Mouse (Mus musculus) liver, embryonic 18 days (tissue): ENCODE data around the gene Entpd5. TPM values are rescaled to one million over a fixed set of nuclear protein-coding genes. Genes with fewer than 3 reads are reported as not detected.

Experiments used
- polyA plus RNA-seq: library from polyadenylated mRNA; depleted of rRNA; stranded (reverse); fragments of >200 nt; gene quantifications from 2 replicates; pipeline ENCODE4 v1.2.3, GENCODE M21; 2012; rRNA removed

The Entpd5 gene
- 8.9 and 10.3 TPM in 2 replicates for polyA plus RNA-seq

DNA sequence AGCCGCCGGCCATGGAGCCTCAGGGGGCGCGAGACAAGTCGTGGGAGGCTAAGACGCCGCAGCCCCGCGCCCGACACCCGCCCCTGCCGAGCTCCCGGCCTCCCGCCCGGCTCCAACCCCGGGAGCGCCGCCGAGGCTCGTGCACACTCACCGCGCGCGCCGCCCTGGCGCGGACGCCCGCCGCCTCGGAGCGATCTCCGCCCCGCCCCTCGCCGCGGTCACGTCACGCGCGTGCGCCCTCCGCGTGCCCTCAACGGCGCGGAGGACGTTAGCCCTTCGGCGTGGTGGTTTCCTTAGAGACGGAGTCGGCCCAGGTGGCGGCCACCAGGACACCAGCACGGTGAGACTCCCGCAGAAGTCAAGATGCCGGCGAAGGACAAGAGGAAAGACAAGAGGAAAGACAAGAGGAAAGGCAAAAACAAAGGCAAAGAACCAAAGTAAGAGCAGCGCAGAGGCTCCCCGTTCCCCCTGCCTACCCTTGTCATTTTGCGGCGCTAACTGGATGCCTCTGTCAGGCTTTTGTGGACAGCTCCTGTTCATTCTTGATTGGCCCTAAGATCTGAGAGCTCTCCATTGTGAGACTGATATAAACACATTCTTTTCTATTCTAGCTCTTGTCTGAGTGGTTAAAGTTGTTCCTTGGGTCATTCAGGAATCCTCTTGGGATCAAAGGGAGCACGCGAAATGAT, at the start of gene Entpd5, which contains the start of gene Bbof1:
Gene Entpd5 (minus strand): TSS at position 211 of the 689 bp plus-strand sequence.
Gene Bbof1 (plus strand): TSS at position 253 of the 689 bp plus-strand sequence.

DNA sequence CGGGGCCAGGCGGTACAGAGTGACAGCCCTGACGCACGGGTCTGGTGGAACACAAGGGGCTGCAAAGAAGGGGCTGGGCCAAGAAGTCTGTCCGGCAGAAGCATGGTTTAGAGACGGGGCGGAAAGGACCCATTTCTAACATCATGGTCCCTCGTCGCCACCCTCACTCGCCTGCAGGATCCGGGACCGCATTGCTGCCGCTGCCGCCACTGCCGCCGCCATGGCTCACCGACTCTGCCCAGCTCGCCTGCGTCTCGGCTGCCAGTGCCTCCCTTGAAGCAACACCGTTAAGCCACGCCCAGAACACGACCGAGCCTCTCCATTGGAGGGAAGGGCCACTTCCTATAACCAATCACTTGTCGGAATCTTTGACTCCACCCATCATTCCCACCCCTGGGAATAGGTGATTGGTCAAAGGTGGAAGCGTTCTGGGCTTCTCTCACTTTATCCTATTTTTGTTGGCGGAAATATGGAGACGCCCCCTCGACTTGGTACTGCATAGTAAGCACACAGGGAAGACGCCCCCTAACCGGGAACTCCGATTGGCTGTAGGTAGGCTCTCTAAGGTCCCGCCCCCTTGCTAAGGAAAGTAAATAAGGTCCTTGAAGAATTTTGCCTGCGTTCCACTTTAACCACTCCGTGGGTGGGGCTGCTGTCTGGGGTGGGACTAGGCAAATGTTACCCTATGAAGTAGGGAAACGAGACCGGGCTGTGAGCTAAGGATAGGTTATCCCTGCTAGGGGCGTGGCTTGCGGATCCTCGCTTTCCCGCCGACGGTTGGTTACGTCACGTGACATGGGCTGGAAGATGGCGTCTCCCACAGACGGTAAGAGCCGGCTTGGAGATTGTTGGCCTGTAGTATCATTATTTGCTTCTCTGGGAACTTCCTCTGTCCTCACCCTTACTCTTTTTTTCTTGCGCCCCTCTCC, 42.2 kb upstream of the Entpd5 start, which contains the start of the genes Aldh6a1 and Lin52:
Gene Aldh6a1 (minus strand): TSS at position 287 of the 929 bp plus-strand sequence.
Gene Lin52 (plus strand): TSS at position 705 of the 929 bp plus-strand sequence.

DNA sequence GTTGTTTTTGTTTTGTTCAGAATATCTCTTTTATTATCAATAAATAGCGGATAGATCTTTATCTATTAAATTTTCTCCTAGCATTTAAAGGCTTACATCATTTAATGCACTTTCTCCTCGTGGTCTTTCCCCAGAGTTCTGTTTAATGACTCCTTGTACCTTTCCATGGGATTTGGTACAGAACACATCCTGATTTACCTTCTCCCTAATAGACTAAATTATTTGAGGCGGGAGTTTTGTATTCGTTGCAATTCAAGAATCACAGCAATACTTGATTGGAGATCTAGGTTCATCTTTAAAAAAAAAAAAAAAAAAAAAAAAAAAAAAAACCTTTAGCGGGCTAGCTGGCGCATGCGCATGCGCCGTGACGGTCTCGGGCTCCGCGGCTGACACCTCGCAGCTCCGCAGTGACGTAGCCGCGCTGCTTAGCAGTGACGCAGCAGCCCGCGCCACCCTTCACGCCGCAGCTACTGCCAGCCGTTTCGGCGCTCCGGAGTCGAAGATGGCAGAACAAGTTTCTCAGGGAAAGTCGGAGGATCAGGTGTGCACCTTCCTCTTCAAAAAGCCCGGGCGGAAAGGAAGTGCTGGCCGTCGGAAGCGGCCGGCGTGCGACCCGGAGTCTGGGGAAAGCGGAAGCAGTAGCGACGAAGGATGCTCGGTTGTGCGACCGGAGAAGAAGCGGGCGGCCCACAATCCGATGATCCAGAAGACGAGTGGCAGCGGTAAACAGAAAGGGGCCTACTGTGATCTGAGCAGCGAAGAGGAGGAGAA, 8.2 kb upstream of the Entpd5 start, which contains the start of gene Rnf113a2:
Gene Rnf113a2 (plus strand): TSS at position 363 of the 771 bp plus-strand sequence.

GRCm38 (mm10) chr12:84361555-84362489, 47.0 kb downstream of the Entpd5 start, which contains the start of the genes Coq6 and Fam161b:
Gene Coq6, plus strand, starts transcription at chr12:84361657.
Gene Fam161b, minus strand, starts transcription at chr12:84361833.

Other genes with a start within 250 kb of the Entpd5 start
- gene Elmsan1, start 190.1 kb downstream of the Entpd5 start, polyA plus RNA-seq: 4.0 and 6.0 TPM in 2 replicates
- gene Ptgr2, start 123.8 kb downstream of the Entpd5 start, polyA plus RNA-seq: 17.3 and 19.0 TPM in 2 replicates
- gene Zfp410, start 92.2 kb downstream of the Entpd5 start, polyA plus RNA-seq: 19.1 and 20.3 TPM in 2 replicates
- 19.3 and 21.1 TPM in 2 replicates for gene Coq6, start 47.4 kb downstream of the Entpd5 start, polyA plus RNA-seq
- 0.66 and 0.77 TPM in 2 replicates for gene Fam161b, start 47.2 kb downstream of the Entpd5 start, polyA plus RNA-seq
- 0.28 and 0.32 TPM in 2 replicates for gene Bbof1, start within 50 bp of the Entpd5 start, polyA plus RNA-seq
- 7.4 and 7.8 TPM in 2 replicates for gene Rnf113a2, start 8.2 kb upstream of the Entpd5 start, polyA plus RNA-seq
- gene Aldh6a1, start 42.0 kb upstream of the Entpd5 start, polyA plus RNA-seq: 57.0 and 59.6 TPM in 2 replicates
- gene Lin52, start 42.4 kb upstream of the Entpd5 start, polyA plus RNA-seq: 6.0 and 7.0 TPM in 2 replicates
- not detected in 2 replicates for gene Vsx2, start 160.7 kb upstream of the Entpd5 start, polyA plus RNA-seq
- gene Abcd4, start 208.4 kb upstream of the Entpd5 start, polyA plus RNA-seq: 4.5 and 5.5 TPM in 2 replicates
- not detected in 2 replicates for gene Vrtn, start 232.0 kb upstream of the Entpd5 start, polyA plus RNA-seq